Mouse (Mus musculus) macrophage (primary cell): Measurements from ENCODE around the gene Slc30a9. TPM values are rescaled to one million over a fixed set of nuclear protein-coding genes. Genes with fewer than 3 reads are reported as not detected.
A peak's percentile ranks its signal among the peaks of the same experiment; 100 is the strongest.

Experiments
- H3K27ac ChIP-seq: fragments of 350-480 bp; formaldehyde crosslinking; 2 replicates; pipeline ENCODE4 v1.9.0; 2021
- H3K36me3 ChIP-seq: fragments of 350-480 bp; formaldehyde crosslinking; 2 replicates; pipeline ENCODE4 v1.9.0; 2021; ENCODE audit errors: inconsistent target
- H3K4me3 ChIP-seq: fragments of 350-480 bp; formaldehyde crosslinking; 2 replicates; pipeline ENCODE4 v1.9.0; 2021; ENCODE audit errors: inconsistent target
- H3K79me2 ChIP-seq: fragments of 350-480 bp; formaldehyde crosslinking; 2 replicates; pipeline ENCODE4 v1.9.0; 2021; ENCODE audit errors: inconsistent target
- WGBS: methylation state at CpG from one replicate; pipeline ENCODE4 v1.1.7; 2026; ENCODE audit warnings: inconsistent platforms; ENCODE audit not compliant: missing documents; 5-methylcytosine and 5-hydroxymethylcytosine counted together
- polyA plus RNA-seq: library from polyadenylated mRNA; stranded (reverse); fragments of 250-400 nt; gene quantifications from 3 replicates; pipeline ENCODE4 v1.2.4, GENCODE M21; 2018; ENCODE audit warnings: inconsistent platforms

Gene Slc30a9
- polyA plus RNA-seq, 1 experiment from 2014 or later, result 22.7 TPM

DNA sequence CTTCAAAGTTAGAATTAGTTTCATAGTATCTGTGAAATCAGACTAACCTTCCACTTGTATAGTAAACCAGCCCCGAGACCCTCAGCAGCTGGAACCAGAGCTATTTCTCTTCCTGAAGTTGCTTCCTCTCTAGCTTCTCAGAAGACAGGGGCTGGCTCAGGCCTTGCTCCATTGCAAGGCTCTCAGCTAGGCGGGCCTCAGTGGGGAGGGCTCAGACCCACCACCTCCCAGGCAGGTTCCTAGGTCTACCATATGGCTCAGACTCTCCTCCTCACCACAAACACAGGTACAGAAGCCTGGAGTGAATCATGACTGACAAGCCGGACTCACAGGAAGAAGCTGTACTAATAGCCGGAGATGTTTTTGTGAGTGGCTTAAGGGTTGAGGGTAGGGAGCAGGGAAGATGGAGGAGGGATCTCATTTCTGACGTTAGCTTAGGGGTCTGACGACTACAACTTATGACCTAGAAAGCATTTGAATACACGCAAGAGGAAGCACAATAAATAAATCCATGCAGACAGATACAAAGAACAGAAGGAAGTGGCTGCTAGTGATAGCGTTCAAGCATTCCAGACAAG lies 70.4 kb downstream of the Slc30a9 start:
- Histone ChIP-seq H3K79me2 (no peaks in the 10 kb centered on the region), H3K36me3 (no peaks in the 10 kb centered on the region), H3K4me3 (no peak overlapping the region), H3K27ac (no peak overlapping the region)
- whole genome bisulfite sequencing, result 37% methylated on average over 8 of the region's 8 CpGs

DNA sequence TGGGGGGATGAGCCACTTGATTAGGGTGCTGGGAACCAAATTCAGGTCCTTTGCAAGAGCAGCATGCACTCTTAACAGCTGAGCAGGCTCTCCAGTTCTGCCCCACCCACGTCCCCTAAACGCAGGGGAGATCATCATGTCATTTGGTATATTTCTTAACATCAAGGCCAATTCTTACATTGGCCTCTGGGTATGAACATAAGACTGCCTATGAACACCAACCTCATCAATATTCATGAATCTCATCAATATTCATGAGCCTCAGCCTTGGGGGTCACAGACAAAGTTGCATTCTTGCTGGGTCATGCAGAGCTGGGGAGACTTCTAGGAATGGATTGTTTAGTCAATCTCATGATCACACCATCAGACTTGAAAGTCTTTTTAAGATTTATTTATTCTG lies 74.9 kb downstream of the Slc30a9 start:
- Histone ChIP-seq H3K36me3 (no peaks in the 10 kb centered on the region), H3K79me2 (no peaks in the 10 kb centered on the region), H3K27ac (no peak overlapping the region), H3K4me3 (no peak overlapping the region)
- 100% methylated on average over 2 of the region's 2 CpGs for WGBS

DNA sequence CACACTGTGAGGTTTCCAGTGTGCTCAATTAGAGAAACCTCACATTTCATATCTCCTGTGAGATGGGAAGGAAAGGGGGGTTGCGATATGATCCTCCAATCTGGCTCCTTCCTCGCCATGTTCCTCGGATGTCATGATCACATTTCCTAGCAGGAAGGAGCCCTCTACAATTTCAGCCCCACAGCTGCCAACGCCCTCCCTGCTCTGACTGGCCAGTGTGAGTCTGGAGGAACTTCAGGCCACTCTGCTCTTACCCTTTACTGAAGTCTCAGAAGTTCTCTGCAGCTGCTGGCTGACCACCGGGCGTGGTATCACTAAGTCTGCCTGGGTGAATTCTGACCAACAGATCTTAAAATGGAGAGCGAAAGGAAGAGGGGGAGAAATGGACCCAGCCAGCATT lies 75.8 kb downstream of the Slc30a9 start:
- H3K27ac ChIP-seq, result no peak overlapping the region
- H3K79me2 ChIP-seq, result no peaks in the 10 kb centered on the region
- WGBS, result 92% methylated on average over 7 of the region's 7 CpGs
- H3K36me3 ChIP-seq, result no peaks in the 10 kb centered on the region
- H3K4me3 ChIP-seq, result no peak overlapping the region

DNA sequence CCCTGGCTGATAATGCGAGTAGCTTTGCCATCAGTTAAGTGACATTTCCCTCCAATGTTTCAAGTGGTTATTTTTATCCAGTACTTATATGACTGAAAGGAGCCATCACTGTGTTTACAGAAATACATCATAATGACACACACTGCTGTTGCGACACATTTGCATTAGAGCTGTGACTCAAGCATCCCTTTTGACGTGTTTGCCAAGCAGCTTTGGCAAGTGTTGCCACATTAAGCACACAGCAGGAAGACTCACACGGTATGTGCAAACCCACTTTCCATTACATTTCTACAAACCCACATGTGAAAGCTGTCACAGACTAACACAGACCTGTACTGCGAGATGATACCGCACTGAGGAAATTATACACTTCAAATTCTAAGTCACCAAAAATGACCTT lies 87.2 kb downstream of the Slc30a9 start:
- no peak overlapping the region for H3K27ac ChIP-seq
- peaks cover 18% of the 10 kb centered on the region for H3K36me3 ChIP-seq
- H3K79me2 ChIP-seq, result no peaks in the 10 kb centered on the region
- 16% methylated on average over 4 of the region's 6 CpGs for WGBS
- H3K4me3 ChIP-seq, result no peak overlapping the region

DNA sequence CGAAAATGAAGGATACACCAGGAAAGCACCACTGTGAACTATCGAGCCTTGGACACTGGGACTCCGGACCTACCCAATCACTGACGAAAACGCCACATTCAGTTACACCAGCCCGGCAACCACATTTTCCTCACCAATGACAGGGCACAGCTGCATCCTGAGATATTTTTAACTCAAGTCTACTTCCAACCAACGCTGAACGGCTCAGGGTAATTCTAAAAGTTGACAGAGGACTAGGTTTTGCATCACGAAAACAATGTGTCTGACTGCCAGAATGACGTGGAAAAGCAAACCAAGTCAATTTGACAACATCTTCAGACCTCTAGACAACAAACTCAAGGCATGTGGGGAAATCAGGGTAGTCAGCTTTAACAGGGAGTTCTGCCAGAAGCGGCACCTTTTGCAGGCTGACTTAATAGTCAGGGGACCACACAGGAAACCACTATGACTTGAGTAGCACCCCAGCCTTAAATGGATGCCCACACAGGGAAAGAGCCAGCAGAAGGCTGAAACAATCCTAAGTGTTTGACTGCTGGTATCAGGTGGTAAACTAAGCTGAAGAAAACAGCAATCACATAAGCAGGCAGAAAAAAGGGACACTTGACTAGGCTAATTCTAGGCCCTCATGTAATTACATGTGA lies 88.6 kb downstream of the Slc30a9 start:
- Histone ChIP-seq H3K27ac (peak overlapping the region; percentile 35; the same call in 1 of the 2 replicates), H3K79me2 (no peaks in the 10 kb centered on the region), H3K36me3 (peaks cover 23% of the 10 kb centered on the region), H3K4me3 (no peak overlapping the region)
- 11% methylated on average over 11 of the region's 11 CpGs for WGBS

DNA sequence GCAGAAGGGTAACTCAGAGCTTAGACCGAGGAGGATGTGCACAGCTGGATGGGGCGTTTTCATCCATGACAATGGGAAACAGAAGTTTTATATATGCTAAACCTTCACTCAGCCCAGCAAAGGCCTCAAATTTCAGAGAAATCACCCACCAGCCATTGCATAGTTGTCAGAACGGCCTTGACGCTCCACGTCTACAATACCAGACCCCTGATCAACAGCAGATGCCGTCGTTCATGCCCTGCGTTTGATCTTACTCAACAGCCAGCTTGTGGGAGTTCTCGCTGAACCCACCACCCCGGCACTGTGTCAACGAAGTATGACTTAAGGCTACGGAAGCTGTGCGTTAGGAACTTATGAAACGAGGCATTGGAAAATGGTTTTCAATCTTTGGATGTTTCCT lies 90.4 kb downstream of the Slc30a9 start:
- Histone ChIP-seq H3K36me3 (peaks cover 23% of the 10 kb centered on the region), H3K79me2 (no peaks in the 10 kb centered on the region), H3K27ac (no peak overlapping the region), H3K4me3 (no peak overlapping the region)
- 91% methylated on average over 14 of the region's 14 CpGs for WGBS

DNA sequence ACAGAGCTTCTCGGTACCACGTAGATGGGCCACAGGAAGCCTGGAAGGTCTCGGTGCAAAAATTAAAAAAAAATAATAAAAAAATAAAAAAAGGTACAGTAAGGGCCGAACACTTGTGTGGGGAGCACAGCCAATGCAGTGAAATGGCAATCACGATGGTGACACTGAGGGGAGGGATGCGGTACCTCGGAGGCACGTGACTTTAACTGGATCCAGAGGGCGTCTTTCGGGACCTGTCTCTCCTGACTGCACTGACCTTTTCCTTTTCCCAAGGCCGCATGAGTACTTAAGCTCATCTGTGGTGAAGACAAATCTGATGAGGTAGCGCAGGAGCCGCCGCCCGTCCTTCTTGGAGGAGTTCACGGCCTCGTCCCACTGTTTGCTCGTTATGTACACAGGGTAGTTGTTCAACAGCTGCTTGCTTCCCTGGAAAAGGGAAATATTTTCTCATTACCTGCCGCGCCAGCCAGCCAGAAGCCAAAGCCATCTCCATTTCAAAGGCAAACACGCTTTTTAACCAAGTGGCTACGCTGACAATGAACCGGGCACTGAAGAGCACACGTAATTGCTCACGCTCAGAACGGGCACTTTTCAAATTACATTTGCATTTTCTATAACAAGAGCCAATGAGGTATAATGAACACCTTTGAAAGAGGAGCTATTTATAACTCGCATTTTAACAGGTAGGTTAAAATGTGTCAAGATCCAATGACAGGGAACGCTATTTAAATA lies 93.3 kb downstream of the Slc30a9 start:
- Histone ChIP-seq H3K4me3 (no peak overlapping the region), H3K79me2 (no peaks in the 10 kb centered on the region), H3K36me3 (peaks cover 23% of the 10 kb centered on the region), H3K27ac (no peak overlapping the region)
- WGBS, result 94% methylated on average over 28 of the region's 28 CpGs

DNA sequence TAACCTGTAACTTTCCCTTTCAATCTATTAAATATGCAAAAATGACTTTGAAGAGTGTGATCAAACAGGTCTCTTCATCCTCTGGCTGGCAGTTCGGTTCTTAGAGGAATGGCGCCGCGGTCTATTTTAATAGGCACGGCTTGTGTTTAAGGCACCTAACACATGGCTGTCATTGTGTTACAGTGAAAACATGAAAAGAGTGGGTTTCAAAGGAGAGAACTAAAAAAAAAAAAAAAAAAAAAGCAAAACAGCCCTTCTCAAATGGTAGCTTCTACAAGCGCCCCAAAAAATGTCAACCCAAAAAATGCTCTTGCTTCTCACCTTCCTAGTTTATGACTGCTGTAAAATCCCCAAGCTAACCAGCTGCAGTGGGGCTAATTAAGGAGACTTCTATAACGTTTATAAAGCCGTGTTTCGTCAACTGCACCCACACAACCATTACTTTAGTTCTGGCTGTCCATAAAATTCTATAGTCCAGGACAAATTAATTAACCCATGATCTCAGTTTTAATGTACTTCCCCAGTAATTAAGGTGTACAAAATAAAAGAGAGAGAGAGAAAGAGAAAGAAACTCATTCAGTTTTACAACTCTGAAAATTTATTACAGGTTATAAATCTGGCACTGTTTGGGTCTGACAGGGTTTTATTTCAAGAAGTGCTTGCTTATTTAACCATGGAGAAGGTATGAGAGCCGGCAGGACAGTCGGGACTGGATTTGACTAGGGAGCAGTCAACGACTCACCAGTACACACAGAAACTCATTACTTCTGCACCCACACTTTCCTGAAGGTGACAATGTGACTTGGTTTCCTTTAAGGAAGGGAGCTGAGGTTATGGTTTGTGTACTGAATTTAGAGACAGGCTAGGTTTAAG lies 94.1 kb downstream of the Slc30a9 start:
- no peaks in the 10 kb centered on the region for H3K79me2 ChIP-seq
- WGBS, result 78% methylated on average over 12 of the region's 12 CpGs
- no peak overlapping the region for H3K27ac ChIP-seq
- H3K36me3 ChIP-seq, result peaks cover 23% of the 10 kb centered on the region
- H3K4me3 ChIP-seq, result no peak overlapping the region

DNA sequence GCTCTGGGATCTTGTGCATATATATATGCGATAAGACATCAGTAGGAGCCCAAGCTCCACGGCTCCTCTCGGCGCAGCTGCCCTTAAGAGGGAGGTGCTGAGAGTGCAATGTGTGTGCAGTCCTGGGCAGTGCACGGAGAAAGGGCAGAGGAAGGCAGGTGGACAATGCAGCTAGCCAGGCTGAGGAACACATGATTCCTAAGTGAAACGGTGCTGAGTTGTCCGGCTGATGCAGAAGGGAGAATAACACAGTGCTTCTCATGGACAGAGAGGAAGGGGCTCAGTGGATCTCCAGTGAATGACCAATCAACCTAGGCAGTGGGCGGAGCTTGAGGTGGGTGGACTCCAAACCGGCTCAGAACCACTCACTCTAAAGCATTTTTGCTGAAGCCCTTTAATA lies 94.9 kb downstream of the Slc30a9 start:
- Histone ChIP-seq H3K79me2 (no peaks in the 10 kb centered on the region), H3K4me3 (no peak overlapping the region), H3K36me3 (peaks cover 23% of the 10 kb centered on the region), H3K27ac (no peak overlapping the region)
- WGBS, result 45% methylated on average over 9 of the region's 9 CpGs

DNA sequence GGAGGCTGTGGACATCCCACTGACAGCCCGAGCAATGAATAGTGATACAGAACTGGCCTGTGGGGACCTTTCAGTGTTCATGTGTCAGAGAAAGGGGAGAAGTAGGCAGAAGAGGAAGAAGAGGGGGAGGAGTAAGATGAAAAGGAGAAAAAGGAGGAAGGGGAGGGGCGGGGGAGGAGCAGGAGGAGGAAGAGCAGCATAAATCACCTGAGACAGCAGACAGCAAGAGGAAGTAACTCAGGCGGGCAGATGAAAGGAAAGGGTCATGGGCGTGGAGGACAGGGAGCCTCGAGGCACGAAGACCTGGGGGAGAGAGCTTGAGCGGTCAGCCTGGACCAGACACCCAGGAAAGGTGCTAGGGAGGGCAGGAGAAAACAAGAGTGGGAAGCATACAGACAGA lies 97.6 kb downstream of the Slc30a9 start:
- no peaks in the 10 kb centered on the region for H3K79me2 ChIP-seq
- no peak overlapping the region for H3K27ac ChIP-seq
- no peak overlapping the region for H3K4me3 ChIP-seq
- H3K36me3 ChIP-seq, result 0 out of 2 replicates have a peak, but pooled peaks cover 4% of the 10 kb centered on the region
- 13% methylated on average over 7 of the region's 7 CpGs for WGBS

DNA sequence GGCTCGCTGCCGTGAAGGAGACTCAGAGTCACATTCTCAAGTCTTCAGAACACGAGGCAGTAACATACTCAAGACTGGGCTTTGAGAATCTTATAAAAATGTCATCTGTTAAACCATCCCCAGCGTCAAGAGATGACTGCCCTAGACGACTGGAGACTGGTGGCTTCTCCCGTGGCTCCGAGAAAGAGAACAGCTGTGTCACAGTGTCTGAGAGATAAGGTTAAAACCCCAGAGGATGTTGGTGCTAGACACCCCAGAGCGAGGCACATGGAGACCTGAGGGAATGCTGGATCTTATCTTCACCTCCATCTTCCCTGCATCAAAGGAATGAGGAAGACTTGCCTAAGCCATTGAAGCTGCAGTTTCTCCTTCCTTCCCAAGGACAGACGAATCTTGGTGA lies 98.2 kb downstream of the Slc30a9 start:
- no peaks in the 10 kb centered on the region for H3K79me2 ChIP-seq
- H3K27ac ChIP-seq, result no peak overlapping the region
- WGBS, result 68% methylated on average over 9 of the region's 9 CpGs
- H3K36me3 ChIP-seq, result 0 out of 2 replicates have a peak, but pooled peaks cover 2% of the 10 kb centered on the region
- no peak overlapping the region for H3K4me3 ChIP-seq

Other genes starting within 250 kb of the Slc30a9 start
- not detected in 3 replicates for gene Phox2b, start 207.7 kb upstream of the Slc30a9 start, polyA plus RNA-seq
- gene Tmem33, start 46.4 kb upstream of the Slc30a9 start, polyA plus RNA-seq, result 56.1 to 63.7 TPM (median 62.8 TPM) in 3 replicates
- 3.7 to 5.2 TPM (median 4.7 TPM) in 3 replicates for gene Bend4, start 121.4 kb downstream of the Slc30a9 start, polyA plus RNA-seq